ENCODE assay signal across 8 mouse cellular contexts in the genomic region with DNA sequence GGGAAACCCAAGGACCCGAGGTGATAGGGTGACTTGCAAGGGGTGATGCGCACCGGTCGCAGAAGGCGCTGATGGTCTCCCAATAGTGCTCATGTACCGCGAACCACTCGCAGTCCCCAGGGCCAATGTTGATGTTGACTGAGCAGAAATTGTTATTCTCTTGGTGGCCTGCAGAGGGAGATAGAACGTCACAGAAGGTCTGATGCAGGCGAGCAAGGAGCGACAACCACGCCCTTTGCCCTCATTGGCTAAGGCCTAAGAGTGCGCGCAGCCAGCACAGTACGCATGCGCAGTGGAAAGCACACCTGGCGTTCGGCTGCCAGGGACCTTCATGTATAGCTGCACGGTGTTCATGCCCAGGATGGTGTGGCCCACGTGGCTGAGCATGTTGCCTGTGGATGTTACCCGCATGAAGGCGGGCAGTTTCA. TPM values are rescaled to one million over a fixed set of nuclear protein-coding genes. Genes with fewer than 3 reads are reported as not detected.
DNase-seq lines count a peak whose midpoint lies in the region; ATAC-seq and TF ChIP-seq lines count a peak whose summit lies in the region.

No protein-coding gene starts in this region.

- DNase-seq in cerebellum, adult 11-12 months = peak; percentile 97
- peak; percentile 82 to 84 for DNase-seq in heart, postnatal 36 days
- peak; percentile 89 to 93 for DNase-seq in layer of hippocampus, adult 2 months (ENCODE audit: low spot score in 2 of 2)
- DNase-seq in lung, adult 2 months = peak; percentile 82
- DNase-seq in thymus, adult 2 months = peak; percentile 89

- peak; percentile 89 for TF ChIP-seq POLR2A in ES-Bruce4 (IDR thresholded peaks at IDR 0.05; ENCODE audit: insufficient read depth, low read length)
- peak; percentile 54; the same call in 1 of the 2 replicates for TF ChIP-seq POLR2A in lung, adult 2 months (IDR thresholded peaks at IDR 0.05; ENCODE audit: borderline replicate concordance, extremely low read depth, low read depth, low read length)
- TF ChIP-seq POLR2A in thymus, adult 2 months (IDR thresholded peaks at IDR 0.05; ENCODE audit: control insufficient read depth, extremely low read depth, insufficient read depth, low read length, poor library complexity) = peak; percentile 48

- no peaks in the 10 kb centered on the region for H3K36me3 ChIP-seq in ES-Bruce4 (ENCODE audit: control insufficient read depth, insufficient read depth, low read length, poor library complexity, severe bottlenecking)
- peaks cover 71% of the 10 kb centered on the region for H3K36me3 ChIP-seq in forebrain, embryonic 15.5 days
- H3K36me3 ChIP-seq in thymus, adult 2 months (ENCODE audit: control insufficient read depth, insufficient read depth, low read length) = peaks cover 56% of the 10 kb centered on the region

- H3K27ac ChIP-seq in ES-Bruce4 (ENCODE audit: insufficient read depth, low read length) = no peak overlapping the region
- H3K27ac ChIP-seq in forebrain, embryonic 15.5 days (replicated peaks) = no peak overlapping the region; the same call in 1 of the 2 replicates
- H3K27ac ChIP-seq in layer of hippocampus, adult 2 months = peak overlapping the region; percentile 58
- no peak overlapping the region for H3K27ac ChIP-seq in thymus, adult 2 months (ENCODE audit: control insufficient read depth, insufficient read depth, low read length)

- H3K27me3 ChIP-seq in ES-Bruce4 (ENCODE audit: control insufficient read depth, insufficient read depth, low read length, poor library complexity, severe bottlenecking) = no peaks in the 10 kb centered on the region
- H3K27me3 ChIP-seq in forebrain, embryonic 15.5 days = no peaks in the 10 kb centered on the region; the same call in 1 of the 2 replicates
- no peaks in the 10 kb centered on the region for H3K27me3 ChIP-seq in thymus, adult 2 months (ENCODE audit: control insufficient read depth, insufficient read depth, low read length)

- WGBS in forebrain, embryonic 15.5 days = 11% methylated on average over 22 of the region's 22 CpGs
- WGBS in lung, adult 2 months = 15% methylated on average over 22 of the region's 22 CpGs
- WGBS in thymus, adult 2 months = 31% methylated on average over 22 of the region's 22 CpGs

- H3K9ac ChIP-seq in ES-Bruce4 (ENCODE audit: low read depth, poor library complexity, severe bottlenecking) = no peak overlapping the region
- H3K9ac ChIP-seq in forebrain, embryonic 15.5 days (replicated peaks) = no peak overlapping the region

- intact Hi-C loops in heart, postnatal 36 days (cut with DNase I) = loop anchor here (1.0 to 2.0 kb wide), 4 partner anchors 18 to 113 kb away; no protein-coding TSS in a partner anchor

- no peak overlapping the region for H3K4me2 ChIP-seq in forebrain, embryonic 15.5 days (replicated peaks)

- ATAC-seq in forebrain, embryonic 15.5 days (replicated peaks) = peak; percentile 65
- ATAC-seq in neutrophil, adult 5-6 weeks (ENCODE audit: extremely low read depth, insufficient number of reproducible peaks, low FRiP score, poor library complexity, severe bottlenecking) = peak; percentile 85

- peak overlapping the region; percentile 25 for H3K4me3 ChIP-seq in ES-Bruce4 (ENCODE audit: low read depth, low read length)
- H3K4me3 ChIP-seq in forebrain, embryonic 15.5 days = no peak overlapping the region
- no peak overlapping the region for H3K4me3 ChIP-seq in layer of hippocampus, adult 2 months
- no peak overlapping the region for H3K4me3 ChIP-seq in lung, adult 2 months (replicated peaks; ENCODE audit: extremely low read depth, low read depth, low read length)
- H3K4me3 ChIP-seq in thymus, adult 2 months (ENCODE audit: control insufficient read depth, insufficient read depth, low read length) = no peak overlapping the region

- no peaks in the 10 kb centered on the region for H3K9me3 ChIP-seq in ES-Bruce4 (replicated peaks; ENCODE audit: control insufficient read depth, insufficient read depth, low read length, poor library complexity, severe bottlenecking)
- H3K9me3 ChIP-seq in forebrain, embryonic 15.5 days = no peaks in the 10 kb centered on the region

- H3K4me1 ChIP-seq in ES-Bruce4 (ENCODE audit: control insufficient read depth, insufficient read depth, low read length) = no peaks in the 10 kb centered on the region
- H3K4me1 ChIP-seq in forebrain, embryonic 15.5 days = peaks cover 25% of the 10 kb centered on the region
- H3K4me1 ChIP-seq in lung, adult 2 months (ENCODE audit: control insufficient read depth, insufficient read depth, low read length) = peaks cover 3% of the 10 kb centered on the region
- peaks cover 12% of the 10 kb centered on the region for H3K4me1 ChIP-seq in thymus, adult 2 months (replicated peaks; ENCODE audit: control insufficient read depth, insufficient read depth, low read length)

- peak; percentile 70; the same call in 1 of the 2 replicates for TF ChIP-seq EP300 in ES-Bruce4 (IDR thresholded peaks at IDR 0.05; ENCODE audit: insufficient read depth, low read depth, low read length)

- peak; percentile 91 for TF ChIP-seq CTCF in ES-Bruce4 (IDR thresholded peaks at IDR 0.05; ENCODE audit: low read depth, low read length)
- TF ChIP-seq CTCF in layer of hippocampus, adult 2 months (conservative IDR thresholded peaks at IDR 0.05) = peak; percentile 95
- TF ChIP-seq CTCF in lung, adult 2 months (IDR thresholded peaks at IDR 0.05; ENCODE audit: insufficient read depth, low read length) = peak; percentile 91
- TF ChIP-seq CTCF in thymus, adult 2 months (IDR thresholded peaks at IDR 0.05; ENCODE audit: borderline replicate concordance, control insufficient read depth, extremely low read depth, insufficient read depth, low read length, poor library complexity) = peak; percentile 75; the same call in 1 of the 2 replicates

RNA-seq across cellular contexts. Expression of gene Tmem88, which starts 3.2 kb away (rescaled TPM):
- 15.7 and 16.6 TPM in 2 replicates for polyA plus RNA-seq in ES-Bruce4 (2011; ENCODE audit: insufficient read depth, insufficient read length, low read depth, missing spikeins)
- 5.9 and 6.7 TPM in 2 replicates for polyA plus RNA-seq in forebrain, embryonic 15.5 days (2015; fragmentation: Nextera tagmentation; extraction: Ambion mirVana)
- 10 to 100 TPM; 23.3 to 29.6 TPM for total RNA-seq in heart, postnatal 36 days (2021)
- total RNA-seq in layer of hippocampus, adult 2 months (2021) = 1 to 10 TPM; 2.6 to 5.0 TPM
- 37.8 and 63.1 TPM in 2 replicates for polyA plus RNA-seq in lung, adult 2 months (2012; rRNA removed)
- 2.7 and 3.3 TPM in 2 replicates for total RNA-seq in neutrophil, adult 5-6 weeks (2017)
- 7.3 and 9.3 TPM in 2 replicates for polyA plus RNA-seq in thymus, adult 2 months (2012; rRNA removed)

RNA-seq across cellular contexts. Expression of gene Cyb5d1, which starts 5.8 kb away (rescaled TPM):
- polyA plus RNA-seq in ES-Bruce4 (2011; ENCODE audit: insufficient read depth, insufficient read length, low read depth, missing spikeins) = 21.1 and 21.5 TPM in 2 replicates
- polyA plus RNA-seq in forebrain, embryonic 15.5 days (2015; fragmentation: Nextera tagmentation; extraction: Ambion mirVana) = 44.3 and 45.9 TPM in 2 replicates
- total RNA-seq in heart, postnatal 36 days (2021) = 10 to 100 TPM; 29.6 to 31.8 TPM
- 10 to 100 TPM; 43.6 to 45.0 TPM for total RNA-seq in layer of hippocampus, adult 2 months (2021)
- 21.9 and 24.7 TPM in 2 replicates for polyA plus RNA-seq in lung, adult 2 months (2012; rRNA removed)
- 53.2 and 64.2 TPM in 2 replicates for total RNA-seq in neutrophil, adult 5-6 weeks (2017)
- 37.2 and 41.5 TPM in 2 replicates for polyA plus RNA-seq in thymus, adult 2 months (2012; rRNA removed)

RNA-seq across cellular contexts. Expression of gene Naa38, which starts 5.9 kb away (rescaled TPM):
- 77.9 and 94.0 TPM in 2 replicates for polyA plus RNA-seq in ES-Bruce4 (2011; ENCODE audit: insufficient read depth, insufficient read length, low read depth, missing spikeins)
- 89.4 and 91.9 TPM in 2 replicates for polyA plus RNA-seq in forebrain, embryonic 15.5 days (2015; fragmentation: Nextera tagmentation; extraction: Ambion mirVana)
- total RNA-seq in heart, postnatal 36 days (2021) = 100 to 1,000 TPM; 101 to 103 TPM
- 100 to 1,000 TPM; 109 to 127 TPM for total RNA-seq in layer of hippocampus, adult 2 months (2021)
- 129 and 141 TPM in 2 replicates for polyA plus RNA-seq in lung, adult 2 months (2012; rRNA removed)
- 34.1 and 39.9 TPM in 2 replicates for total RNA-seq in neutrophil, adult 5-6 weeks (2017)
- 139 and 170 TPM in 2 replicates for polyA plus RNA-seq in thymus, adult 2 months (2012; rRNA removed)

RNA-seq across cellular contexts. Expression of gene Kdm6b, which starts 12.3 kb away (rescaled TPM):
- polyA plus RNA-seq in ES-Bruce4 (2011; ENCODE audit: insufficient read depth, insufficient read length, low read depth, missing spikeins) = 23.3 and 28.4 TPM in 2 replicates
- polyA plus RNA-seq in forebrain, embryonic 15.5 days (2015; fragmentation: Nextera tagmentation; extraction: Ambion mirVana) = 56.6 and 58.9 TPM in 2 replicates
- 10 to 100 TPM; 26.1 to 29.1 TPM for total RNA-seq in heart, postnatal 36 days (2021)
- total RNA-seq in layer of hippocampus, adult 2 months (2021) = 10 to 100 TPM; 34.3 to 40.9 TPM
- 19.4 and 21.0 TPM in 2 replicates for polyA plus RNA-seq in lung, adult 2 months (2012; rRNA removed)
- 18.4 and 23.8 TPM in 2 replicates for total RNA-seq in neutrophil, adult 5-6 weeks (2017)
- polyA plus RNA-seq in thymus, adult 2 months (2012; rRNA removed) = 61.0 and 77.3 TPM in 2 replicates

RNA-seq across cellular contexts. Expression of gene Chd3, which starts 32.0 kb away (rescaled TPM):
- polyA plus RNA-seq in ES-Bruce4 (2011; ENCODE audit: insufficient read depth, insufficient read length, low read depth, missing spikeins) = 21.9 and 25.7 TPM in 2 replicates
- 127 and 138 TPM in 2 replicates for polyA plus RNA-seq in forebrain, embryonic 15.5 days (2015; fragmentation: Nextera tagmentation; extraction: Ambion mirVana)
- total RNA-seq in heart, postnatal 36 days (2021) = 10 to 100 TPM; 21.8 to 22.8 TPM
- total RNA-seq in layer of hippocampus, adult 2 months (2021) = 100 to 1,000 TPM; 541 to 561 TPM
- 120 and 135 TPM in 2 replicates for polyA plus RNA-seq in lung, adult 2 months (2012; rRNA removed)
- 152 and 159 TPM in 2 replicates for total RNA-seq in neutrophil, adult 5-6 weeks (2017)
- polyA plus RNA-seq in thymus, adult 2 months (2012; rRNA removed) = 278 and 280 TPM in 2 replicates
